Mouse (Mus musculus): ENCODE data around the gene Golm1. TPM values are rescaled to one million over a fixed set of nuclear protein-coding genes. Genes with fewer than 3 reads are reported as not detected.
"Not testable (repeated sequence)": the region's sequence is repeated elsewhere in the genome, so short reads cannot be mapped to it uniquely, and the experiment has no call there.

Golm1 gene
- 76.4 and 80.6 TPM in 2 replicates for polyA plus RNA-seq (2015; fragmentation: Nextera tagmentation; extraction: Ambion mirVana)

- no peaks in the 10 kb centered on the region for H3K27me3 ChIP-seq
- peak within 1 kb of the TSS; percentile 86 for H3K27ac ChIP-seq
- no peaks in the 10 kb centered on the region for H3K36me3 ChIP-seq (ENCODE audit: poor library complexity, severe bottlenecking)
- peak within 1 kb of the TSS; percentile 82 for H3K4me2 ChIP-seq
- under 1% methylated on average over 59 of the region's 61 CpGs for WGBS
- peak; percentile 82 for ATAC-seq
- H3K9me3 ChIP-seq (replicated peaks) = no peaks in the 10 kb centered on the region
- H3K4me3 ChIP-seq = peak within 1 kb of the TSS; percentile 83
- H3K9ac ChIP-seq = peak within 1 kb of the TSS; percentile 92
- peaks cover 30% of the 10 kb centered on the region for H3K4me1 ChIP-seq
Observed at GRCm38 (mm10) chr13:59675151-59676011, at the start of gene Golm1. Golm1 (minus strand) TSS chr13:59675811.

GRCm38 (mm10) chr13:59722089-59722488, 46.5 kb upstream of the Golm1 start:
- ATAC-seq; H3K4me1 ChIP-seq; H3K27me3 ChIP-seq; H3K4me2 ChIP-seq; H3K27ac ChIP-seq; H3K9me3 ChIP-seq (replicated peaks); H3K36me3 ChIP-seq (ENCODE audit: poor library complexity, severe bottlenecking); H3K9ac ChIP-seq; H3K4me3 ChIP-seq: not testable (repeated sequence)
- 71% methylated on average over 1 of the region's 1 CpGs for WGBS

GRCm38 (mm10) chr13:59719475-59719874, 43.9 kb upstream of the Golm1 start:
- Histone ChIP-seq H3K27me3 (no peaks in the 10 kb centered on the region), H3K9me3 (replicated peaks) (no peaks in the 10 kb centered on the region), H3K4me1 (no peaks in the 10 kb centered on the region), H3K27ac (no peak overlapping the region), H3K4me2 (no peak overlapping the region), H3K36me3 (ENCODE audit: poor library complexity, severe bottlenecking) (no peaks in the 10 kb centered on the region), H3K4me3 (no peak overlapping the region), H3K9ac (no peak overlapping the region)
- no peak for ATAC-seq
- WGBS = 90% methylated on average over 1 of the region's 1 CpGs

GRCm38 (mm10) chr13:59718857-59719440, 43.3 kb upstream of the Golm1 start:
- not testable (repeated sequence) for H3K4me1 ChIP-seq; H3K27me3 ChIP-seq; H3K9me3 ChIP-seq (replicated peaks); H3K27ac ChIP-seq; H3K4me3 ChIP-seq; H3K9ac ChIP-seq; ATAC-seq; H3K4me2 ChIP-seq; H3K36me3 ChIP-seq (ENCODE audit: poor library complexity, severe bottlenecking)
- 53% methylated on average over 6 of the region's 6 CpGs for WGBS

- Histone ChIP-seq H3K9me3 (replicated peaks) (no peaks in the 10 kb centered on the region), H3K27me3 (no peaks in the 10 kb centered on the region), H3K4me2 (no peak overlapping the region), H3K36me3 (ENCODE audit: poor library complexity, severe bottlenecking) (no peaks in the 10 kb centered on the region), H3K4me3 (no peak overlapping the region), H3K27ac (no peak overlapping the region), H3K9ac (no peak overlapping the region), H3K4me1 (no peaks in the 10 kb centered on the region)
- 53% methylated on average over 3 of the region's 3 CpGs for WGBS
- no peak for ATAC-seq
Observed at GRCm38 (mm10) chr13:59713710-59714109, 38.1 kb upstream of the Golm1 start.

- H3K4me2 ChIP-seq; H3K27ac ChIP-seq; H3K9ac ChIP-seq; H3K27me3 ChIP-seq; H3K4me1 ChIP-seq; H3K36me3 ChIP-seq (ENCODE audit: poor library complexity, severe bottlenecking); ATAC-seq; H3K4me3 ChIP-seq; H3K9me3 ChIP-seq (replicated peaks): not testable (repeated sequence)
- WGBS = 73% methylated on average over 3 of the region's 3 CpGs
Observed at GRCm38 (mm10) chr13:59711984-59712383, 36.4 kb upstream of the Golm1 start, which contains the start of gene Spata31d1b. Spata31d1b (plus strand) TSS chr13:59712284.

- no peak within 1 kb of the TSS for H3K4me3 ChIP-seq
- H3K9me3 ChIP-seq (replicated peaks) = no peaks in the 10 kb centered on the region
- H3K9ac ChIP-seq = no peak within 1 kb of the TSS
- H3K4me2 ChIP-seq = no peak within 1 kb of the TSS
- H3K27me3 ChIP-seq = no peaks in the 10 kb centered on the region
- ATAC-seq = no peak
- 93% methylated on average over 15 of the region's 15 CpGs for WGBS
- no peak within 1 kb of the TSS for H3K27ac ChIP-seq
- no peaks in the 10 kb centered on the region for H3K36me3 ChIP-seq (ENCODE audit: poor library complexity, severe bottlenecking)
- no peaks in the 10 kb centered on the region for H3K4me1 ChIP-seq
Observed at GRCm38 (mm10) chr13:59710230-59710629, 34.6 kb upstream of the Golm1 start, which contains the start of gene Spata31d1a. Spata31d1a (minus strand) TSS chr13:59710330.

- Histone ChIP-seq H3K9me3 (replicated peaks) (no peaks in the 10 kb centered on the region), H3K27ac (peak overlapping the region; percentile 6; the same call in 1 of the 2 replicates), H3K4me3 (no peak overlapping the region), H3K36me3 (ENCODE audit: poor library complexity, severe bottlenecking) (no peaks in the 10 kb centered on the region), H3K4me1 (no peaks in the 10 kb centered on the region), H3K9ac (peak overlapping the region; percentile 26; the same call in 1 of the 2 replicates), H3K4me2 (no peak overlapping the region), H3K27me3 (no peaks in the 10 kb centered on the region)
- peak; percentile 19; the same call in 1 of the 2 replicates for ATAC-seq
- WGBS = 58% methylated on average over 12 of the region's 12 CpGs
Observed at GRCm38 (mm10) chr13:59704562-59704961, 29.0 kb upstream of the Golm1 start.

- Histone ChIP-seq H3K4me1 (no peaks in the 10 kb centered on the region), H3K9me3 (replicated peaks) (no peaks in the 10 kb centered on the region), H3K9ac (no peak overlapping the region), H3K27ac (no peak overlapping the region), H3K4me2 (no peak overlapping the region), H3K36me3 (ENCODE audit: poor library complexity, severe bottlenecking) (no peaks in the 10 kb centered on the region), H3K4me3 (no peak overlapping the region), H3K27me3 (no peaks in the 10 kb centered on the region)
- ATAC-seq = no peak
- WGBS = 86% methylated on average over 12 of the region's 12 CpGs
Observed at GRCm38 (mm10) chr13:59703514-59703913, 27.9 kb upstream of the Golm1 start.

GRCm38 (mm10) chr13:59700137-59700536, 24.5 kb upstream of the Golm1 start:
- H3K9ac ChIP-seq; H3K4me3 ChIP-seq; H3K27me3 ChIP-seq; H3K9me3 ChIP-seq (replicated peaks); H3K36me3 ChIP-seq (ENCODE audit: poor library complexity, severe bottlenecking); H3K27ac ChIP-seq; H3K4me1 ChIP-seq; H3K4me2 ChIP-seq; ATAC-seq: not testable (repeated sequence)
- 58% methylated on average over 1 of the region's 1 CpGs for WGBS

GRCm38 (mm10) chr13:59699131-59699530, 23.5 kb upstream of the Golm1 start:
- ATAC-seq = no peak
- Histone ChIP-seq H3K9me3 (replicated peaks) (no peaks in the 10 kb centered on the region), H3K4me1 (no peaks in the 10 kb centered on the region), H3K4me3 (no peak overlapping the region), H3K27ac (no peak overlapping the region), H3K4me2 (no peak overlapping the region), H3K9ac (no peak overlapping the region), H3K27me3 (no peaks in the 10 kb centered on the region), H3K36me3 (ENCODE audit: poor library complexity, severe bottlenecking) (no peaks in the 10 kb centered on the region)
- WGBS = 89% methylated on average over 8 of the region's 8 CpGs

- H3K4me3 ChIP-seq = no peak overlapping the region
- no peak for ATAC-seq
- no peaks in the 10 kb centered on the region for H3K4me1 ChIP-seq
- no peaks in the 10 kb centered on the region for H3K27me3 ChIP-seq
- H3K9me3 ChIP-seq (replicated peaks) = no peaks in the 10 kb centered on the region
- H3K36me3 ChIP-seq (ENCODE audit: poor library complexity, severe bottlenecking) = no peaks in the 10 kb centered on the region
- WGBS = 94% methylated on average over 7 of the region's 7 CpGs
- no peak overlapping the region for H3K27ac ChIP-seq
- H3K9ac ChIP-seq = no peak overlapping the region
- no peak overlapping the region for H3K4me2 ChIP-seq
Observed at GRCm38 (mm10) chr13:59695781-59696180, 20.2 kb upstream of the Golm1 start.

All from forebrain, embryonic 13.5 days (tissue).